ENCODE assay signal across 8 mouse cellular contexts in the genomic region with DNA sequence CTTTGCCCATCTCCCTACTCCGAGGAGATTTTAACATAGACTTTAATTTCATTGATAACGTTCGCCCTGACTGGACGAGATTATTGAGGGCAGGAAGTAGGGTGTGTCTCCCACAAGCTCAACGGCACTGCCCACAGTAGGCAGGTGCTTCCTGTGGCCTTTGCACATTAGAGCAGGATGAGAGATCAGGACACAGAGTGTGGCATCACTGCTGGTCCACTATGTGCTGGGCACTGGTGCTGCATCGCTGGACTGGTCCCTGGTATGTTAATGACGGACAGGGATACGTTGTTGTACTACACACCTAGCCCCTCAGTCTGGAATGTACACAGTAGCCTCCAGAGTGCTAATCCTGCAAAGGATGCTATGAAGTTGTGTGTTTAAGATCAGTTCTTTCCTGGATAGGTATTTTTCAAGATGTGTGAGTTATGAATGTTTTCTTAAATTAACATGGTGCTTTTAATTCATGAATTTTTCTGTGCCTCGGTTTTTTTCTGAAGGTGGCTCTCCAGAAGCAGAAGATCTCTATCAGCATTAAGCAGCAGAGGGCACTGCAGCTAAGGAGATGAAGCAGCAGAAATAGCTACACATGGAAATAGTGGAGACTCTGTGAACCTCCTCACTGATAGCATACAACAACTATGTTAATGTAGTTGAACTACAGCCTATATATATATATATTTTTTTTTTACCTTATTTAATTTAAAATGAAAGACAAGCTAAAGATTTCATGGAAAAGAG.
DNase-seq lines count a peak whose midpoint lies in the region; ATAC-seq and TF ChIP-seq lines count a peak whose summit lies in the region.

No protein-coding gene starts in this region.

- H3K27ac ChIP-seq in cortical plate, adult 2 months (ENCODE audit: insufficient read depth, low read length) = no peak overlapping the region
- no peak overlapping the region for H3K27ac ChIP-seq in neural tube, embryonic 15.5 days (replicated peaks)

- peak; percentile 70; the same call in 1 of the 2 replicates for TF ChIP-seq CTCF in cortical plate, adult 2 months (IDR thresholded peaks at IDR 0.05; ENCODE audit: extremely low read depth, insufficient read depth, low read length)

- H3K4me3 ChIP-seq in cortical plate, adult 2 months (ENCODE audit: insufficient read depth, low read length) = no peak overlapping the region
- H3K4me3 ChIP-seq in neural tube, embryonic 15.5 days (replicated peaks) = no peak overlapping the region

- no peaks in the 10 kb centered on the region for H3K4me1 ChIP-seq in cortical plate, adult 2 months (ENCODE audit: control insufficient read depth, insufficient read depth, low read length)
- H3K4me1 ChIP-seq in neural tube, embryonic 15.5 days = no peaks in the 10 kb centered on the region

- H3K36me3 ChIP-seq in neural tube, embryonic 15.5 days = no peaks in the 10 kb centered on the region

- no peaks in the 10 kb centered on the region for H3K27me3 ChIP-seq in neural tube, embryonic 15.5 days (replicated peaks)

- 0 out of 2 replicates have a peak, but pooled peaks cover 3% of the 10 kb centered on the region for H3K9me3 ChIP-seq in neural tube, embryonic 15.5 days (replicated peaks)

- no peak overlapping the region for H3K4me2 ChIP-seq in neural tube, embryonic 15.5 days

- 70% methylated on average over 9 of the region's 9 CpGs for WGBS in neural tube, embryonic 15.5 days

- no peak for TF ChIP-seq POLR2A in cortical plate, adult 2 months (IDR thresholded peaks at IDR 0.05; ENCODE audit: extremely low read depth, insufficient read depth, low read length)

- peak; percentile 84 for ATAC-seq in CD4-positive, CD25-positive, alpha-beta regulatory T cell, adult 4 months
- peak; percentile 76 for ATAC-seq in activated CD4-positive, CD25-positive, alpha-beta regulatory T cell, adult 4 months
- ATAC-seq in neural tube, embryonic 15.5 days (ENCODE audit: low FRiP score) = peak; percentile 72

- no peak overlapping the region for H3K9ac ChIP-seq in neural tube, embryonic 15.5 days (replicated peaks)

- DNase-seq in gastrocnemius, postnatal 10 days = peak; percentile 45
- DNase-seq in kidney, postnatal 36 days = peak; percentile 46 to 78
- peak; percentile 44 to 61 for DNase-seq in lung, adult 18-20 months
- peak; percentile 60 to 61 for DNase-seq in thymus, postnatal 36 days
